Mouse (Mus musculus) hindlimb bud, embryonic 11.5 days (tissue): Measurements from ENCODE around the gene Rflna.

Source experiments
- DNase-seq: peaks from one replicate; pipeline ENCODE4 v3.0.0-alpha.2; 2012; ENCODE audit warnings: low read depth, low spot score; ENCODE audit errors: extremely low spot score

The Rflna gene

DNA sequence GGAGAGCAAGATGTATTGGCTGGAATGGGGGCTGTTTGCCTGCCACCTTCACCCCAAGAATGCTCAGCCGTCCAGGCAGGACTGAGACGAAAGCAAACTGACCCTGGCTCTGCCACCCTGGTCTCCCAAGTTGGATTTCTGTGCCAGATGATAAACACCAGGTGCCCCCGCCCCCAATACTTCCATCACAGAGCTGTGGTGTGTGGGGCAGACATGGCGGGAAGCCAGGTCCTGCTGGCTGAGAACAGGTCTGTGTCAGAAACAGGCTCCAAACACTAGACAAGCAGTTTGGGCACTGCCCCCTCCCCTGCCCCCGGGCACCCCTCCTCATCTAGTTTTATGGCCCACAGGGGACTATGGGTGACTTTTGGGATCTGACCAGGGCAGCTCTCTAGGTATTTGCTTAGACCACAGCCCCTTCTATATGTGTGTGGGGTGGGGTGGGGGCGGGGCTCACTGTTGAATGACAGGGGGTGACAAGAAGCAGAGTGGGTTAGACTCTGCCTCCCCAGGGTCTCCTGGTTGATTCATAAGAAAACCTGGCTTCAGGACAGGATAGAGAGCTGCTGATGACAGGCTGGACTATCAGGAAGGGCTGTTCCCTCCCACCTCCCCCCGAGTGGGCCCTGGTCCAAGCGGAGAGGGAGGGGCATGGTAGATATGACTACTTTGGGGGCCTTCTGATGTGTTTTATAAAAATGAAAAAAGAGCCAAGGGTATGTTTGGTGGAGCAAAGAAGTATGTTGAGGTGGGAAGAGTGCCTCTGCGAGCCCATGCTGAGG lies 3.0 kb downstream of the Rflna start:
- no peak for DNase-seq

- DNase-seq, result no peak
Observed at GRCm38 (mm10) chr5:125006896-125007295, 3.9 kb downstream of the Rflna start.

DNA sequence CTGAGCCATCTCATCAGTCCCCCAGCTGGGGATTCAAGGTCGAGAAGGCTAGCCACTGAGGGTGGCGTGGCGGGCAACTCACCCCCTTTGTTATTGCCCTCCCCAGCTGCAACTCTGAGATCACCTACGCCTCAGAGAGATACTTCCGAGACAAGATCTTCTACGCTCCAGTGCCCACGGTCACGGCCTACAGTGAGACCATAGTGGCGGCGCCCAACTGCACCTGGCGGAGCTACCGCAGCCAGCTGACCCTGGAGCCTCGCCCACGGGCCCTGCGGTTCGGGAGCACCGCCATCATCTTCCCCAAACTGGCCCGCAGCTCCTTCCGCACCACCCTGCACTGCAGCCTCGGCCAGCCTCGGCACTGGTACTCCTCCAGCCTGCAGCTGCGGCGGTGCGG lies 8.1 kb downstream of the Rflna start:
- DNase-seq, result no peak

- no peak for DNase-seq
Observed at GRCm38 (mm10) chr5:125011628-125012027, 8.6 kb downstream of the Rflna start.

DNA sequence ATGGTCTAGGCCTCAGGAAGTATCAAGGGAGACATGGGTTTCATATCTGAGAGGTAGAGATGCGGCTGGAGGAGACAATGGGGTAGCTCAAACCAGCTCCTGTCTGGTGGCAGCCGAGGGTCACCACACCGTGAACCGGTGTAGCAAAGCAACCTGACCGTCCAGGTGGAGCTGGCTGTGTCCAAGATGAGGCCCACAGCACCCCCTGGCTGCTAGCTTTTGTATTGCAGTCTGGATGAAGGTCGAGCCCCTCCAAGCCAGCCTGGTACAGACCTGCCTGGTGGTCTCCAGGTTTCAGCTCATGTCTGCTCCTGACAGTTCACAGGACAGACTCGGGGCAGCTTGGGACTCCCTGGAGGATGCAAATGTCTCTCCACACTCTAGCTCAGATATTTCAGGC lies 11.5 kb downstream of the Rflna start:
- no peak for DNase-seq

- no peak for DNase-seq
Observed at GRCm38 (mm10) chr5:125015066-125015465, 12.0 kb downstream of the Rflna start.

- no peak for DNase-seq
Observed at GRCm38 (mm10) chr5:125015576-125015975, 12.6 kb downstream of the Rflna start.

- no peak for DNase-seq
Observed at GRCm38 (mm10) chr5:125016421-125017242, 13.6 kb downstream of the Rflna start.

- DNase-seq, result no peak
Observed at GRCm38 (mm10) chr5:125017332-125017731, 14.3 kb downstream of the Rflna start.

DNA sequence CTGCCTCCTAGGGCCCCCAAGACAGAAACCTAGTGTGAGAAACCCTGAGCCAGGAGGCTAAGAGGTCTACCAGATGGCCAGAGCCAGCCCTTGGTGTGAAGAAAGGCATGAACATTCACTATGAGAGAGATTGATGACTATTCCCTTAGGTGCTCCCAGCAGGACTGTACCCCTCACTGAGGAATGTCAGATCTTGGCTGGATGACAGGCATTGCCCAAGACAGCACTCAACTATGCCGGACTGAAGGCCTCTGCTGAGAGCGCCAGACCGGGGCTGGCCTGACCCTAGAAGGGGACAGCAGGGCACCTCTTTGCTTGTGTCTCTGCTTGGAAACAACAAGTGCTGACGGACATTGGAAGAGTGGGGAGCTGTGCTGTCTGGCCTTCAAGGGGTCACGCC lies 16.1 kb downstream of the Rflna start:
- DNase-seq, result no peak

DNA sequence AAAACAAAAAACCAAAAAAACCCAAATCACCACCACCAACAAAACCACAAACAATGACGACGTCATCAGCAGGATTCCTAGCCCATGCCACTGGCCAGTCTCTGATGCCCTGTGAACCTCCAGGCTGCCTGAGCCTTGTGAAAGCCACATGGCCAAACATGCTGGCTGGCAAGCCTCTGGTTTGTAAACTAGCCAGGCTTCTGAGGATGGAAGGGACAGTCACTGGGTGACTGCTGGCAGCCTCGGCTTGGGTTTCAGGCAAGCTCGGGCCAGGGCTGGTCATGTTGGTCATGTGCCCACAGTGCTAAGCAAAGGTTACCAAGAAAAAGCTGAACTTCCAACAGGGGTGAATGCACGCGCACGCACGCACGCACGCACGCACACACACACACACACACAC lies 18.3 kb downstream of the Rflna start:
- DNase-seq, result no peak

DNA sequence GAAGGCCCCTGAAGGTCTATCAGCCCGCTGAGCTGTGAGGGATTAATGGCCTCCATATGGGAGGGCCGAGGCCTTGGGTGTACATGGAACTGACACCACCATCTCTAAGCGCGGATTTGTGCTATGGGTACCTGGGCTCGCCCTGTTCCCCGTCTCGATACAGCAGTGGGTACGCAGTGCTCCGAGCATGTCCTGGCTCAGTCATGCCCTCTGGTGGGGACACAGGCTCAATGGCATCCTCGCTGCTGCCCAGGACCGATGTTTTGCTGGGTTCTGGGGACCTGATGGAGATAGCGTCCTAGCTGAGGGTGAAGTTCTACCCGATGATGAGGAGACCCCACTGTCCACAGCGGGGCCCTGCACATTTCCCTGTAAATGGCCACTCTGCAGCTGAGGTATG lies 21.0 kb downstream of the Rflna start:
- DNase-seq, result no peak

DNA sequence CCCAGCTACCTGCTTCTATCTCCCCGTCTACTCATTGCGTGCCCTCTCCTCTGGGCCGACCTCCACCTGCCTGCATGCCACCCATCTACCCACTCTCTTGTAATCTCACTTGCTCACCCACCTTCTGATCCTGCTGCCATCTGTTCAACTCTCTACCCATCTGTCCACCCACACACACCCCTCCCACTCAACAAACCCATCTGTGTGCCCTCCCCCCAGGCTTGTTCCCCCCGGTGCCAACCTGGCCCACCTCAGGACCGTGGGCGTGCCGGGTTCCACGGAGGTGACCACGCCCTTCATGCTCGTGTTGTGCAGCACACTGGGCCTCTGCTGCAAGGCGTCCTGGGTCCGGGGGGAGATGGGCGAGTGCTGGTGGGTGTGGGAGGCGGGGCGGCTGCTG lies 25.4 kb downstream of the Rflna start:
- DNase-seq, result no peak

GRCm38 (mm10) chr5:125028911-125029310 lies 25.9 kb downstream of the Rflna start:
- no peak for DNase-seq

DNA sequence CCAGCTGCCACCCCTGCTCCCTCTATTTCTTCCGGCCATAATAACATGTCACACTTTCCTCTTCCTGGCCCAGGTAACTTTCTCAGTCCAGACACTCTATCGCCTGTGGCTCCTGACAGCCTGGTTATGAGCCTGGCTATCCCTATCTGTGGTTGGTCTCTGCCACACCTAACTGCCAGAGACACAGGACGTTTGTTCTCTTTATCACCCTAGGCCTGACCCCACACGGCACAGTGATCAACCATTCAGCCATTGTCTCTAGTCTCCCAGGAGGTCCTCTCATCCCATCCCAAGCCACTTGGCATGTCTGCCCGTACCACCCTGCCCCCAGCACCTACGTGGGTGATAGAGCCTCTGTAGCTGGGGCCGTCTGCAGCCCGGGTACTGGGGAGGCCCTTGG lies 33.5 kb downstream of the Rflna start:
- no peak for DNase-seq

- no peak for DNase-seq
Observed at GRCm38 (mm10) chr5:125039377-125040027, 36.5 kb downstream of the Rflna start.

GRCm38 (mm10) chr5:125040128-125040584 lies 37.1 kb downstream of the Rflna start:
- DNase-seq, result no peak

DNA sequence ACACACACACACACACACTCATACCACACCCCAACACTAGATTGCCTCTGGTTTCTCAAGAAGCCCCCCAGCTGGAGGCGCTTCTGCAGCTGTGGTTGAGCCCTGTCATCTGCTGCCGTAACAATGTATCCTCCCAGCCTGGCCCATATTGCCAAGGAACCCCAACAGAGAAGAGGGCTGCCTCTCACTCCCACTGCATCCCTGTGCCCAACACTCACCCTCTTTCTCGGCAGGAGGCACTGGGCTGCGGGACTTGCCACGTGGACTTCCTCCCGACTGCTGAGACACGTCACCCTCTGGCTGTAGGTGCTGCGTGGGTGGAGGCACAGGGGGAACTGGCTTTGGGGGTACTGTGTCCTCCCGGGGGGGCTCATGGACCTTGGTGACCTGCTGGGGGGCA lies 38.6 kb downstream of the Rflna start:
- no peak for DNase-seq

DNA sequence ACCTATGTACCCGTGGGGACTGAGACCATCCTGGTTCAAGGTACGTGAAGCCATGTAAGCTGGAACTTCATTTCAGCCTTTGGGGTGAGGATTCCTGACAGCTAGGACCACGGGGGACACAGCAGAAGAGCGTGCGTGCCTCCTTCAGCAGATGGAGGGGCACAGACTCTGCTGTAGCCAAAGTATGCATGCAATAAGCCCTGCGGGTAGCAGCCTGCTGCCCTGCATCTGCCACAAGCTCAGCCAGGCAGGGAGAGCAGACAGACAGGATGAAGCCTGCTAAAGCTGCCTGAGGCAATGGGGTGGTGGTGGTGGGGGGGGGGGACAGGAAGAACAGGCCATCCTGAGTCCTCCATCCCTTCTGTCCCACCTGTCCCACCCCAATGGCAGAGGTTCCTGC lies 40.4 kb downstream of the Rflna start:
- no peak for DNase-seq

GRCm38 (mm10) chr5:125045202-125045601 lies 42.2 kb downstream of the Rflna start:
- no peak for DNase-seq

- DNase-seq, result no peak
Observed at GRCm38 (mm10) chr5:125046436-125046835, 43.4 kb downstream of the Rflna start.

- no peak for DNase-seq
Observed at GRCm38 (mm10) chr5:125049481-125049880, 46.5 kb downstream of the Rflna start.
